Mouse (Mus musculus) stomach, postnatal 0 days (tissue): ENCODE measurements around the gene Clic6. TPM values are rescaled to one million over a fixed set of nuclear protein-coding genes. Genes with fewer than 3 reads are reported as not detected.

Experiments used
- ATAC-seq: fragments of 200-750 bp; cut with Nextera tagmentation; 2 replicates; pipeline ENCODE4 v1.8.0; 2017; ENCODE audit not compliant: low FRiP score, low TSS enrichment
- DNase-seq: peaks from one replicate; pipeline ENCODE4 v3.0.0-alpha.2; 2016; ENCODE audit warnings: low spot score
- H3K27ac ChIP-seq: fragments of 300-500 bp; sonication (generic); replicated peaks from 2 replicates; pipeline ENCODE4 v1.5.1; 2014; ENCODE audit warnings: mild to moderate bottlenecking, control low read depth
- H3K27me3 ChIP-seq: fragments of 300-500 bp; sonication (generic); 2 replicates; pipeline ENCODE4 v1.6.1; 2014; ENCODE audit warnings: low read length; ENCODE audit not compliant: control insufficient read depth, insufficient read depth
- H3K36me3 ChIP-seq: fragments of 300-500 bp; sonication (generic); 2 replicates; pipeline ENCODE4 v1.6.1; 2014; ENCODE audit warnings: low read length, mixed read lengths; ENCODE audit not compliant: control insufficient read depth, insufficient read depth
- H3K4me1 ChIP-seq: fragments of 300-500 bp; sonication (generic); replicated peaks from 2 replicates; pipeline ENCODE4 v1.6.1; 2014; ENCODE audit warnings: antibody characterized with exemption; ENCODE audit not compliant: control insufficient read depth, insufficient read depth
- H3K4me2 ChIP-seq: fragments of 300-500 bp; sonication (generic); replicated peaks from 2 replicates; pipeline ENCODE4 v1.6.1; 2014; ENCODE audit warnings: low read depth, mild to moderate bottlenecking, control low read depth, moderate library complexity
- H3K4me3 ChIP-seq: fragments of 300-500 bp; sonication (generic); 2 replicates; pipeline ENCODE4 v1.5.1; 2014; ENCODE audit warnings: low read depth, low read length, control low read depth
- H3K9ac ChIP-seq: fragments of 300-500 bp; sonication (generic); 2 replicates; pipeline ENCODE4 v1.6.1; 2014; ENCODE audit warnings: mild to moderate bottlenecking, low read length, control low read depth, mixed read lengths
- H3K9me3 ChIP-seq: fragments of 300-500 bp; sonication (generic); 2 replicates; pipeline ENCODE4 v1.6.1; 2016; ENCODE audit warnings: low read length; ENCODE audit not compliant: control insufficient read depth
- CTCF ChIP-seq: IDR thresholded peaks from 2 replicates; pipeline ENCODE4 v1.5.1; 2016; ENCODE audit warnings: antibody characterized with exemption, low read depth, mild to moderate bottlenecking, moderate library complexity
- EP300 ChIP-seq: optimal IDR thresholded peaks from 2 replicates; pipeline ENCODE3; 2016; ENCODE audit warnings: antibody characterized with exemption
- whole genome bisulfite sequencing: fragments of 180-500 bp; shearing (Covaris S2); extraction: QIAGEN DNeasy Blood & Tissue Kit; methylation state at CpG from one replicate; pipeline ENCODE4 v1.1.7; 2014; 5-methylcytosine and 5-hydroxymethylcytosine counted together
- polyA plus RNA-seq: library from polyadenylated mRNA; unstranded; fragments of >200 nt; fragmentation: Nextera tagmentation; extraction: Ambion mirVana; gene quantifications from 2 replicates; pipeline ENCODE4 v1.2.1, GENCODE M21; 2015

The Clic6 gene
- polyA plus RNA-seq, 1 experiment from 2014 or later, result 38.5 TPM

GRCm38 (mm10) chr16:92464390-92464972 is 21.1 kb upstream of the Clic6 start:
- peak; percentile 75 for DNase-seq
- H3K9ac ChIP-seq, result 0 out of 2 replicates have a peak overlapping the region, but pooled peaks have one; percentile 18

GRCm38 (mm10) chr16:92465226-92465625 is 20.3 kb upstream of the Clic6 start:
- ATAC-seq (no peak), DNase-seq (peak; percentile 27)
- H3K27ac ChIP-seq, result peak overlapping the region; percentile 90
- H3K4me1 ChIP-seq, result 0 out of 2 replicates have a peak, but pooled peaks cover 2% of the 10 kb centered on the region
- no peaks in the 10 kb centered on the region for H3K36me3 ChIP-seq
- H3K9me3 ChIP-seq, result no peaks in the 10 kb centered on the region
- H3K9ac ChIP-seq, result peak overlapping the region; percentile 86
- peak overlapping the region; percentile 86 for H3K4me2 ChIP-seq
- H3K4me3 ChIP-seq, result peak overlapping the region; percentile 87
- no peaks in the 10 kb centered on the region for H3K27me3 ChIP-seq
- TF ChIP-seq CTCF (no peak), EP300 (no peak)
- 2% methylated on average over 10 of the region's 10 CpGs for WGBS

More at GRCm38 (mm10) chr16:92464390-92464972, 21.1 kb upstream of the Clic6 start:
- H3K9me3 ChIP-seq, result no peaks in the 10 kb centered on the region
- peak overlapping the region; percentile 90 for H3K27ac ChIP-seq
- peak overlapping the region; percentile 87; the same call in 1 of the 2 replicates for H3K4me3 ChIP-seq
- H3K4me1 ChIP-seq, result 0 out of 2 replicates have a peak, but pooled peaks cover 2% of the 10 kb centered on the region
- H3K36me3 ChIP-seq, result no peaks in the 10 kb centered on the region
- TF ChIP-seq CTCF, result no peak
- no peak for TF ChIP-seq EP300
- WGBS, result 21% methylated on average over 14 of the region's 14 CpGs
- ATAC-seq, result peak; percentile 70
- no peaks in the 10 kb centered on the region for H3K27me3 ChIP-seq
- H3K4me2 ChIP-seq, result peak overlapping the region; percentile 86

GRCm38 (mm10) chr16:92465642-92466526 is 19.7 kb upstream of the Clic6 start:
- H3K4me3 ChIP-seq, result peak overlapping the region; percentile 87
- H3K4me2 ChIP-seq, result peak overlapping the region; percentile 86
- H3K9me3 ChIP-seq, result no peaks in the 10 kb centered on the region
- H3K27me3 ChIP-seq, result no peaks in the 10 kb centered on the region
- under 1% methylated on average over 78 of the region's 94 CpGs for WGBS
- H3K9ac ChIP-seq, result peak overlapping the region; percentile 86
- 0 out of 2 replicates have a peak, but pooled peaks cover 2% of the 10 kb centered on the region for H3K4me1 ChIP-seq
- TF ChIP-seq EP300 (no peak), CTCF (no peak; the same call in none of the 2 replicates)
- ATAC-seq (peak; percentile 97), DNase-seq (peak; percentile 96)
- H3K27ac ChIP-seq, result peak overlapping the region; percentile 90
- H3K36me3 ChIP-seq, result no peaks in the 10 kb centered on the region

GRCm38 (mm10) chr16:92467041-92467440 is 18.5 kb upstream of the Clic6 start:
- H3K27me3 ChIP-seq, result no peaks in the 10 kb centered on the region
- WGBS, result 78% methylated on average over 5 of the region's 5 CpGs
- DNase-seq, result no peak

GRCm38 (mm10) chr16:92468459-92468858 is 17.1 kb upstream of the Clic6 start:
- WGBS, result 64% methylated on average over 14 of the region's 14 CpGs
- ATAC-seq (no peak), DNase-seq (no peak)
- no peak for TF ChIP-seq EP300
- no peak for TF ChIP-seq CTCF
- no peak overlapping the region for H3K4me3 ChIP-seq
- H3K27me3 ChIP-seq, result no peaks in the 10 kb centered on the region
- H3K4me2 ChIP-seq, result no peak overlapping the region
- H3K27ac ChIP-seq, result no peak overlapping the region
- H3K9me3 ChIP-seq, result no peaks in the 10 kb centered on the region
- no peaks in the 10 kb centered on the region for H3K36me3 ChIP-seq
- H3K4me1 ChIP-seq, result 0 out of 2 replicates have a peak, but pooled peaks cover 2% of the 10 kb centered on the region
- H3K9ac ChIP-seq, result no peak overlapping the region

More at GRCm38 (mm10) chr16:92467041-92467440, 18.5 kb upstream of the Clic6 start:
- no peak overlapping the region for H3K27ac ChIP-seq
- H3K9me3 ChIP-seq, result no peaks in the 10 kb centered on the region
- TF ChIP-seq EP300 (no peak), CTCF (peak; percentile 15; the same call in 1 of the 2 replicates)
- ATAC-seq, result no peak
- no peaks in the 10 kb centered on the region for H3K36me3 ChIP-seq
- no peak overlapping the region for H3K9ac ChIP-seq
- H3K4me3 ChIP-seq, result no peak overlapping the region
- 0 out of 2 replicates have a peak, but pooled peaks cover 2% of the 10 kb centered on the region for H3K4me1 ChIP-seq
- no peak overlapping the region for H3K4me2 ChIP-seq
